Mouse (Mus musculus): Measurements from ENCODE around the gene Dcx. TPM values are rescaled to one million over a fixed set of nuclear protein-coding genes. Genes with fewer than 3 reads are reported as not detected.

Gene Dcx
- total RNA-seq (2021): 10 to 100 TPM; 15.3 to 16.8 TPM

GRCm38 (mm10) chrX:143932958-143933357 is at the start of gene Dcx:
Gene Dcx, minus strand, starts transcription at chrX:143933311.
- DNase-seq: peak in 1 of 2 experiments; percentile 7

DNA sequence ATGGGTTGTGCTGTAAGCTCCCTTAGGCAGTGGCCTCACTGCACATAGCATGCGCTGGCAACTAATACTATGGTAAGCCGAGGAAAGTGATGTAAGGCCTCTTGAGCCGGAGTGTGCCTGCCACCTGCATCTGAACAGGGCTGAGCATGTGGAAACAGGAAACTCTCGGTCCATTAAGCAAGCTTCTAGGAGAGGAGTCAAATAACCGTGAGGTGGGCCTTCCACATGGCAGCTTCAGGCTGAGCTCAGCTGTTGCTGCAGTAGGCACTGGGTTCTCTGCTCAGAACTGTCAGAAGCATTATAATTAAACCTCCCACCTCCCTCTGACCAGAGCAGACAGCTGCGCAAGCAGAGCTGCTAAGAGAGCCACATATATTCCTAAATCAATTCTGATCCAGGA is 33.1 kb upstream of the Dcx start:
- peak in 1 of 2 experiments; percentile 2 for DNase-seq

GRCm38 (mm10) chrX:143933671-143934070 is 560 bp upstream of the Dcx start:
- no peak for DNase-seq

- DNase-seq: no peak
Observed at GRCm38 (mm10) chrX:143932530-143932929, 581 bp downstream of the Dcx start.

GRCm38 (mm10) chrX:143931400-143932185 is 1.5 kb downstream of the Dcx start:
- no peak for DNase-seq

GRCm38 (mm10) chrX:143922070-143922469 is 11.0 kb downstream of the Dcx start:
- no peak for DNase-seq

- no peak for DNase-seq
Observed at GRCm38 (mm10) chrX:143906699-143907471, 26.2 kb downstream of the Dcx start.

- no peak for DNase-seq
Observed at GRCm38 (mm10) chrX:143904689-143905088, 28.4 kb downstream of the Dcx start.

- peak; percentile 30 to 44 for DNase-seq
Observed at GRCm38 (mm10) chrX:143902300-143902699, 30.8 kb downstream of the Dcx start.

- DNase-seq: no peak
Observed at GRCm38 (mm10) chrX:143897363-143898285, 35.5 kb downstream of the Dcx start.

DNA sequence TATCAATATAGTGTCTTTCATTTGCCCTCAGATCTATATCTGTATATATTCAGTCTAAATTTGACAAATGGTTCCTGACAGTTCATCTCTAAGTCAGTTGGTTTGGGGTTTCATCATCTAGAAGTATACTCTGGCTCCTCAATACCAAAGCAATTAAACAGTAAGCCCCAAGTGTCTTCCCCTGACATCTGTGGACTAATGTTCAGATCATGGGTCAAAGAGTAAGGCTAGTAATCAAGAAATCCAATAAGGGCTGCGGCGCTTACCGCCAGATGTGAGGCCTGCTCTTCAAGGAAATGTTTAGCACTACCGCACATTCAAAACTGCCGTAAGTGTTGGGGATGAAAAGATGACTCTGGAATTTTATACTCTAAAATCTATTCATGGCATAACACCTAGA is 36.2 kb downstream of the Dcx start:
- no peak for DNase-seq

DNA sequence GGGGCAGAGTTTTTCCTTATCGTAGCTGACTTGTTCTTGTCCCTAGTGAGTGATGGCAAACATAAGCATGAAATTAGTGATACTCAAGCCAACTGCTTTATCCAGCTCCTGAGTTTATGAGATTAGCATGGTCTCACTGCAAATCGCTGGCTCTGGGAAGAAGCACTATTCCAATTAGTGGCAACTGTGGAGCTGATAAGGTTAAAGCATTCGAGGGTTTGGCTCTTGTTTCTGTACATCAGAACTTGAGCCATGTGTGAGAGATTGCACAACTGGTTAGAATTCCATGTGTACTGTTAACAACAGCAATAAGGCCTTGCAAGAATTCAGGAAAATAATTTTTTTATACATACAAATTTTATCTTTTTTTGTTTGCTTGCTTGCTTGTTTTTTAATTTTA is 39.9 kb downstream of the Dcx start:
- no peak for DNase-seq

DNA sequence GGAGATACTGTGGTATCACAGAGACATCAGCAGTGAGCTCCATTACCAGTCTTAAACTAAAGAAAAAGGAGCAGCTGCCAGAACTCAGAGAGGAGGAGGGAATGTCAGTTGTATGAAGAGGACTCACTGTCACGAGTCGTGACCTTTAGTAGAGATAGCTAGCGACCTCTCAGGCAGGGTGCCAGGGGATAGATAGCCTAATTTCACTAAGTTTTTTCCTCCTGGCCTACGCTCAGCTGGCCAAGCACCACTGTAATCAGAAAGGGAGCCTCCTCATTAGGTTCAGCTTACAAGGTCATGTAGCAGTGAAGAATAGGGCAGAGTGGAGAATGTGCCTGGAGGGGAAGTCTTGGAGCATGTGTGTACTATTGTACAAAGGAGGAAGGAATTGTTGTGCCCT is 47.3 kb downstream of the Dcx start:
- DNase-seq: no peak

GRCm38 (mm10) chrX:143884953-143885352 is 48.2 kb downstream of the Dcx start:
- no peak for DNase-seq

DNA sequence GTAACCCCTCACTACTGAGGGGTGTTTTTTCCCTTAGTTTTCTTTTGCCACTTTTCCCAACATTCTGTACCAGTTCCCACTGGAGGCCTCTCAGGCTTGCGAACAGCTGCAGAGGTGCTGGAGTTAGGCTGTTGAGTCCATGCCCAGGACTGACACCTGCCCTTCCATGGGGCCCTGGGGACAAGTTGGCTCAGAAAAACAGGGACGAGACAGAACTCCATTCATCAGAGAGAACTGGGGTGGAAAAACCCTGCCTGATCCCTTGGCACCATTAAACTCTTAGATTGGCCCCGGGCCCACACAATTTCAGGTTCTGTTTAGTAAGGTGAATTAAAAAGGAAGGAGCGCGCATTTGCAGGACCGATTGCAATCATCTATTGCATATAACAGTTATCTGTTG is 48.8 kb downstream of the Dcx start:
- no peak for DNase-seq

- no peak for DNase-seq
Observed at GRCm38 (mm10) chrX:143881806-143882468, 51.2 kb downstream of the Dcx start.

GRCm38 (mm10) chrX:143879631-143880030 is 53.5 kb downstream of the Dcx start:
- DNase-seq: no peak

DNA sequence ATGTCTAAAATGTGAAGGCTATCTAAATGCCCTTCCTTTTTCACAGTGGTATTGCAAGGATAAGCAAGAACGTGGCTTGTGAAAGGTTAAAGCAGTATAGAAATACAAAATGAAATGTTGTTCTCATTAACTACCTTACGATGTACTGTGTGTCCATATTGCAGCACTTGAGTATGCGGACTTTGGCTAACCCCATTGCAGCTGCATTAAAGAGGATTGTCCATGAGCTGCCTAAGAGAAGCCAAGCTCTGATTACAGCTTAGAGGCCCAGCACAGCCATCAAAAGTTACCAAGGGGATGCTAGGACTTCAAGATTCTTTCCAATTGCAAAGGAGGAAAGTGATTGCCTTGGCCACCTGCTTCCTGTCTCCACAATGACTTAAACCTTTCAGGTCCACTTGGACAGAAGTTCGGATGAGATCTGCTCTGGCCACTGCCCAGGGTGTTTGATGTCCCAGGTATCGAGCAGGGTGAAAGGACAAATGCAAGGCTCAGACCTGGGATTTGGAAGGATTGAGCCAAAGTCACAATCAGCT is 65.9 kb downstream of the Dcx start:
- no peak for DNase-seq

DNA sequence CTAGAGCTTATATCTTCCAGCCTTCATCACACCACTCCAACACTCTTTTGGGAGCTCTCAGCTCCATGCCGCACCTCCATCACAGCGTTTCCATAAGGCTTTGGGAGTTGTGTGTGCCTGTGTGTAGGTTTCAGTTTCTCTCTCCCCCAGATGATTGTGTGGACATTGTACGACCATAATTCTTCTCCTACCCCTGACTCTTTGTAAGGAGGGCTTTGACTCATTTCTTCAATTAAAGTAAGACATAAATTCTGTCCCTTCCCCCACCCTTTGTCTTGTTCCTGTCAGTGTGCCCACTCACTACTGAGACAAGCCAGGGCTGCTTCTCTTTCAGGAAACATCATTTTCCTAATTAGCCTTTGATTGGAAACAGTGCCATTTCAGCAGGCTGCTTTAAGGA is 81.8 kb downstream of the Dcx start:
- DNase-seq: no peak

DNA sequence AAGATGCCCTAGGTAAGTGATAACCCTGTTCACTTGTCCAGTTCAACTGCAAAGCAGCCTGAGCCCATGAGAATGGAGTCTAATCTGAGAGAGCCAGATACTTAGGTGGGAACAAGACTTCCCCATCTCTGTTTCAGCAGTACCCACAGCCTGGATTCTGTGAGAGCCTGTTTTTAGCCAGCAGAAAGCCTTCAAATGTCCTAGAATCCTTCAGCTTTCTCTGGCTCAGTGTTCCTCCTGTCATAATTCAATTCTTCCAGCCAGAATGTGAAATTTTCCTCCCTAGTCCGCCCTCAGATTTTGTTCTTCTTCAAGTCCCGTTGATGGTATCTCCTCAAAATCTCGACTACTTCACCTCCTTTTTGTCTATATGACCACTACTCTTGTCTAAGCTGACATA is 83.1 kb downstream of the Dcx start:
- no peak for DNase-seq

DNA sequence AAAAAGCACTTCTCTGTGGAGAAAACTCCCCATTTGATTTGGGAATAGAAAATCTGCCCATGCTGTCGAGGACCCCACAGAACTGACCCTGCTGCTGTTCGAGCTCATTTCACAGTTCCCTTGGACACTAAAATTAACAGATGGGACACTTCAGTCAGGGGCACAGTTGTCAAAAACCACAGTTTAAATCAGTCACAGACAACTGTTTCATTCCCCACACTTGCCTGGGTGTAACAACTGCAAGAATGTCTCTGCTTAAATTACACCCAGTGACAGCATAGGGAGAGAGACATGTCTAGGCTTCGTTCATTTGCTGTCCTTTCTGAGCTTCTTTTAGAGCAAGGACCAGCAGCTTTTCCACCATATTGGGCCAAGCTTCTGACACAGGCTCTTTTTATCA is 86.5 kb downstream of the Dcx start:
- DNase-seq: no peak

DNA sequence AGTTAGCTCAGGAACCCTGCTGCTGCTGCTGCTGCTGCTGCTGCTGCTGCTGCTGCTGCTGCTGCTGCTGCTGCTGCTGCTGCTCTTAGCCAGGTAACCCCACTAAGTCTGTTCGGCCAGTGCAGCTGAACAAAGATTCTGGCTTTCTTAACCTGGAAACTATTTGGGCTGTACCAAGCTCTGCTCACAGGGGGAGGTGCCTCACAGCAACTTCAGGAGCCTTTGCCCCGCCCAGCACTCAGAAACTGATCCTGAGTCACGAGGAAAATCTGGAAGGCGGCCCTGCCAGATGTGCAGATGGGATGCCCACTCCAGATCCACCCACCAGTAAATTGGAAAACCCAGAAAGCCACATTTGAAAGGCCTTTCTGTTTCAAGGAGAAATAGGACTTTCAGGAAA is 105.9 kb downstream of the Dcx start, which contains the start of gene Capn6:
Capn6 (minus strand) TSS at position 203 of the 400 bp plus-strand sequence.
- no peak for DNase-seq

Data from layer of hippocampus, postnatal 36 days (tissue).